Mouse (Mus musculus) CH12.LX (cell line): ENCODE measurements around the gene Zfp575. TPM values are rescaled to one million over a fixed set of nuclear protein-coding genes. Genes with fewer than 3 reads are reported as not detected.

Experiments used
- DNase-seq: peaks from one replicate; pipeline ENCODE4 v3.0.0-alpha.2; 2013; ENCODE audit errors: extremely low read depth
- H3K27ac ChIP-seq: 2 replicates; pipeline ENCODE4 v1.5.1; 2012; ENCODE audit warnings: low read depth, mild to moderate bottlenecking, control low read depth, moderate library complexity; ENCODE audit not compliant: insufficient read depth
- H3K27me3 ChIP-seq: replicated peaks from 2 replicates; pipeline ENCODE3; 2012; ENCODE audit warnings: inconsistent platforms
- H3K36me3 ChIP-seq, 2 experiments: replicated peaks in 1 of 2; 2 replicates each; pipeline versions ENCODE3 to v1.6.1; 2012; ENCODE audit warnings: inconsistent platforms in 1 of 2, low read length in 1 of 2, mild to moderate bottlenecking in 1 of 2, mixed read lengths in 1 of 2, moderate library complexity in 1 of 2; ENCODE audit not compliant: control insufficient read depth in 1 of 2, insufficient read depth in 1 of 2
- H3K4me1 ChIP-seq, 2 experiments: 2 replicates each; pipeline ENCODE4 v1.6.1; 2012; ENCODE audit warnings: inconsistent platforms in 1 of 2, moderate library complexity in 1 of 2; ENCODE audit not compliant: insufficient read depth in 2 of 2, control insufficient read depth in 1 of 2
- H3K4me2 ChIP-seq: 2 replicates; pipeline ENCODE4 v1.6.1; 2012; ENCODE audit warnings: low read depth, mild to moderate bottlenecking, control low read depth; ENCODE audit not compliant: poor library complexity, insufficient read depth, severe bottlenecking
- H3K4me3 ChIP-seq, 3 experiments: fragments of 150-350 bp in 1 of 3; sonication (generic) in 1 of 3; replicated peaks in 1 of 3; 2 replicates each; pipeline versions ENCODE3 to v1.5.1; 2011 to 2012; ENCODE audit warnings: low read depth in 2 of 3, low read length in 2 of 3, mild to moderate bottlenecking in 2 of 3, moderate library complexity in 2 of 3, control low read depth in 1 of 3, improper control_type of control experiment in 1 of 3, inconsistent platforms in 1 of 3, mixed read lengths in 1 of 3; ENCODE audit not compliant: poor library complexity in 1 of 3
- H3K79me2 ChIP-seq: replicated peaks from 2 replicates; pipeline ENCODE4 v1.6.1; 2012; ENCODE audit warnings: mild to moderate bottlenecking, moderate library complexity; ENCODE audit not compliant: control insufficient read depth, poor library complexity, insufficient read depth, severe bottlenecking; ENCODE audit errors: extremely low read depth
- H3K9ac ChIP-seq: 2 replicates; pipeline ENCODE4 v1.6.1; 2012; ENCODE audit warnings: low read depth, mild to moderate bottlenecking, control low read depth, moderate library complexity; ENCODE audit not compliant: insufficient read depth
- H3K9me3 ChIP-seq: replicated peaks from 2 replicates; pipeline ENCODE3; 2012; ENCODE audit warnings: low read length, inconsistent platforms, mixed read lengths
- BHLHE40 ChIP-seq: IDR thresholded peaks from 2 replicates; pipeline ENCODE4 v1.6.1; 2011; ENCODE audit warnings: mild to moderate bottlenecking, low read depth, low read length, improper control_type of control experiment
- CTCF ChIP-seq, 2 experiments: IDR thresholded peaks in 1 of 2; conservative IDR thresholded peaks in 1 of 2; 2 replicates each; pipeline ENCODE4 v1.5.1; 2011 to 2012; ENCODE audit warnings: low read depth in 2 of 2, low read length in 2 of 2, improper control_type of control experiment in 1 of 2, inconsistent platforms in 1 of 2, mild to moderate bottlenecking in 1 of 2, moderate library complexity in 1 of 2
- E2F4 ChIP-seq: IDR thresholded peaks from 2 replicates; pipeline ENCODE4 v1.6.1; 2011; ENCODE audit warnings: low read depth, low read length, improper control_type of control experiment; ENCODE audit not compliant: insufficient replicate concordance
- ELF1 ChIP-seq: IDR thresholded peaks from 2 replicates; pipeline ENCODE4 v1.6.1; 2014; ENCODE audit warnings: low read depth, mild to moderate bottlenecking, inconsistent platforms, low read length, improper control_type of control experiment
- EP300 ChIP-seq: IDR thresholded peaks from 2 replicates; pipeline ENCODE4 v1.6.1; 2011; ENCODE audit warnings: low read length, improper control_type of control experiment
- ETS1 ChIP-seq: conservative IDR thresholded peaks from 2 replicates; pipeline ENCODE4 v1.6.1; 2012; ENCODE audit warnings: low read depth, mild to moderate bottlenecking, inconsistent platforms, low read length, improper control_type of control experiment, moderate library complexity
- HCFC1 ChIP-seq: IDR thresholded peaks from 2 replicates; pipeline ENCODE4 v1.6.1; 2012; ENCODE audit warnings: low read depth, mild to moderate bottlenecking, inconsistent platforms, low read length, improper control_type of control experiment
- IRF4 ChIP-seq: IDR thresholded peaks from 2 replicates; pipeline ENCODE4 v1.6.1; 2014; ENCODE audit warnings: low read depth, mild to moderate bottlenecking, inconsistent platforms, low read length, improper control_type of control experiment
- JUND ChIP-seq: conservative IDR thresholded peaks from 2 replicates; pipeline ENCODE4 v1.6.1; 2011; ENCODE audit warnings: low read depth, low read length, improper control_type of control experiment
- KAT2A ChIP-seq: IDR thresholded peaks from 2 replicates; pipeline ENCODE4 v1.6.1; 2012; ENCODE audit warnings: low read length, improper control_type of control experiment, inconsistent platforms; ENCODE audit not compliant: insufficient replicate concordance
- MAFK ChIP-seq: IDR thresholded peaks from 2 replicates; pipeline ENCODE4 v1.6.1; 2011; ENCODE audit warnings: low read length, improper control_type of control experiment; ENCODE audit not compliant: insufficient replicate concordance
- MAZ ChIP-seq: IDR thresholded peaks from 2 replicates; pipeline ENCODE4 v1.6.1; 2012; ENCODE audit warnings: low read depth, mild to moderate bottlenecking, inconsistent platforms, low read length, improper control_type of control experiment, moderate library complexity
- MXI1 ChIP-seq: IDR thresholded peaks from 2 replicates; pipeline ENCODE4 v1.6.1; 2011; ENCODE audit warnings: mild to moderate bottlenecking, low read depth, low read length, improper control_type of control experiment
- MYC ChIP-seq: IDR thresholded peaks from 2 replicates; pipeline ENCODE4 v1.6.1; 2011; ENCODE audit warnings: low read depth, mild to moderate bottlenecking, improper control_type of control experiment, low read length
- NELFE ChIP-seq: IDR thresholded peaks from 2 replicates; pipeline ENCODE4 v1.6.1; 2011; ENCODE audit warnings: low read depth, low read length, improper control_type of control experiment
- NRF1 ChIP-seq: IDR thresholded peaks from 2 replicates; pipeline ENCODE4 v1.6.1; 2014; ENCODE audit warnings: low read depth, mild to moderate bottlenecking, inconsistent platforms, low read length, improper control_type of control experiment, moderate library complexity
- POLR2A ChIP-seq: IDR thresholded peaks from 2 replicates; pipeline ENCODE4 v1.6.1; 2011; ENCODE audit warnings: low read depth, mild to moderate bottlenecking, improper control_type of control experiment, low read length
- SIN3A ChIP-seq: IDR thresholded peaks from 2 replicates; pipeline ENCODE4 v1.6.1; 2012; ENCODE audit warnings: low read length, improper control_type of control experiment, inconsistent platforms
- TBP ChIP-seq: conservative IDR thresholded peaks from 2 replicates; pipeline ENCODE4 v1.6.1; 2011; ENCODE audit warnings: low read depth, low read length, improper control_type of control experiment
- TCF12 ChIP-seq: IDR thresholded peaks from 2 replicates; pipeline ENCODE4 v1.6.1; 2014; ENCODE audit warnings: low read depth, mild to moderate bottlenecking, inconsistent platforms, low read length, improper control_type of control experiment
- UBTF ChIP-seq: IDR thresholded peaks from 2 replicates; pipeline ENCODE4 v1.6.1; 2012; ENCODE audit warnings: low read depth, mild to moderate bottlenecking, inconsistent platforms, low read length, improper control_type of control experiment, moderate library complexity
- USF1 ChIP-seq: IDR thresholded peaks from 2 replicates; pipeline ENCODE4 v1.6.1; 2014; ENCODE audit warnings: low read depth, mild to moderate bottlenecking, inconsistent platforms, low read length, improper control_type of control experiment
- USF2 ChIP-seq: conservative IDR thresholded peaks from 2 replicates; pipeline ENCODE4 v1.6.1; 2011; ENCODE audit warnings: low read depth, low read length, improper control_type of control experiment
- ZC3H11A ChIP-seq: IDR thresholded peaks from 2 replicates; pipeline ENCODE4 v1.6.1; 2012; ENCODE audit warnings: low read depth, mild to moderate bottlenecking, inconsistent platforms, low read length, improper control_type of control experiment
- ZMIZ1 ChIP-seq: IDR thresholded peaks from 2 replicates; pipeline ENCODE4 v1.6.1; 2012; ENCODE audit warnings: low read depth, mild to moderate bottlenecking, inconsistent platforms, low read length, improper control_type of control experiment
- ZNF384 ChIP-seq: IDR thresholded peaks from 2 replicates; pipeline ENCODE4 v1.6.1; 2012; ENCODE audit warnings: low read depth, low read length, improper control_type of control experiment, inconsistent platforms
- dilution Hi-C: fragments of 300-500 bp; cut with MboI; formaldehyde crosslinking; loops from 2 replicates; pipeline ENCODE4 v1.14.3; 2020; ENCODE audit warnings: low sequenced_read_pairs; ENCODE audit not compliant: extremely low pct_unique_long_range_greater_than_20kb, extremely low pct_ligation_motif_present
- in situ Hi-C: fragments of 300-500 bp; cut with MboI; formaldehyde crosslinking; loops from 3 replicates; pipeline ENCODE4 v1.14.3; 2019; ENCODE audit warnings: low sequenced_read_pairs, low pct_ligation_motif_present, low pct_unique_long_range_greater_than_20kb, mixed read lengths
- polyA plus RNA-seq: library from polyadenylated mRNA; unstranded; fragments of >175 nt; gene quantifications from 2 replicates; pipeline ENCODE4 v1.2.1, GENCODE M21; 2012; ENCODE audit warnings: low read depth; ENCODE audit not compliant: insufficient read length
- total RNA-seq, 2 experiments: library from RNA; depleted of rRNA; stranded (reverse); fragments of 300-350 nt in 1 of 2; fragments of >200 nt in 1 of 2; gene quantifications; 2 replicates each; pipeline ENCODE4 v1.2.3; 2012 to 2014

Zfp575 gene
- total and polyA plus RNA-seq, 3 experiments: 0.09 to 0.81 (median 0.14) TPM

DNA sequence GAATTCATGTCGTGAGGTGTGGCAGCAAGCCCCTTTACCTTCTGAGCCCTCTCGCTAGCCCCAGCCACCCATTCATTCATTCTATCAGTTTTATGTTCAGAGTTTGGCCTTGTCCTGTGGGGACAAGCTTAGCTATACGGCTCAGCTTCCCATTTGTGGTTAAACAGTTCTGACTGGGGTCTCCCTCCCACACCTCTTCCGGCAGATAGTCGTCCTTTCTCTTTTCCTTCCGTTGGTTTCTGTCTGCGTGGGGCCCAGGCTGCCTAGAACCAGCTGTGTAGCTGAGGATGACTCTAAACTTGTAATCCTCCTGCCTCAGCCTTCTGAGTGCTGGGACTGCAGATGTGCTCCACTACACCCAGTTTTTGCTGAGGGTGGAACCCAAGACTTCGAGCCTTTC, 30.3 kb upstream of the Zfp575 start:
- Histone ChIP-seq H3K4me2 (no peak overlapping the region), H3K4me3 (no peak overlapping the region), H3K9ac (no peak overlapping the region), H3K27ac (no peak overlapping the region), H3K27me3 (no peaks in the 10 kb centered on the region), H3K4me1 (peaks cover 0 to 17% of the 10 kb centered on the region in 2 experiments; a peak in 2 of 4 replicates), H3K9me3 (peaks cover 9% of the 10 kb centered on the region), H3K79me2 (no peaks in the 10 kb centered on the region), H3K36me3 (peaks cover 10 to 47% of the 10 kb centered on the region in 2 experiments)
- in situ Hi-C loops (no loop called here), dilution Hi-C loops (no loop called here)
- DNase-seq: no peak
- no peak for TF ChIP-seq NELFE
- TF ChIP-seq BHLHE40: no peak
- TF ChIP-seq KAT2A: no peak
- no peak for TF ChIP-seq MYC
- no peak for TF ChIP-seq NRF1
- no peak for TF ChIP-seq JUND
- no peak for TF ChIP-seq HCFC1
- no peak for TF ChIP-seq MAZ
- TF ChIP-seq ELF1: no peak
- TF ChIP-seq E2F4: no peak
- no peak for TF ChIP-seq ZNF384
- TF ChIP-seq TBP: no peak
- TF ChIP-seq USF1: no peak
- TF ChIP-seq ZC3H11A: no peak
- no peak for TF ChIP-seq MAFK
- TF ChIP-seq IRF4: no peak

DNA sequence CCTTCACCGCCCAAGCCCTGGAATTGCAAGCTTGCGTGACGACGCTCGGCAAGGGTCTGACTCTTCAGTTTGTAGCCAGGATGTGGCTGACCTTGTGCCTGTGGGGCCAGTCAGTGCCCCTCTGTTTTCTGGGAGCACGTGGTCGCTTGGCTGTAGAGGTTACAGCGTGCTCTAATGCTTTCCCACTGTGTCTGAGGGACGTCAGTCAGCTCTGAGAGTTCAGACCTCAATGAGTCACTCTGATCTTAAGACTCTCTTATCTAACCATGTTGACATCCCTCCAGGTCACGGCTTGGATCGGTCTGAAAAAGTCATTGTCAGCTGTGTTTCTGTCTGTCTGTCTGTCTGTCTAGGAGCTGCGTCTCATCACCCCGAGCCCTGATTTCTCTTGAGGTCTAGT, 27.4 kb upstream of the Zfp575 start:
- no peak overlapping the region for H3K9ac ChIP-seq
- DNase-seq: no peak
- H3K4me2 ChIP-seq: no peak overlapping the region
- H3K36me3 ChIP-seq: peaks cover 4 to 31% of the 10 kb centered on the region in 2 experiments
- H3K4me1 ChIP-seq: peaks cover 0 to 28% of the 10 kb centered on the region in 2 experiments; a peak in 3 of 4 replicates
- no peak overlapping the region for H3K27ac ChIP-seq
- in situ Hi-C loops (no loop called here), dilution Hi-C loops (no loop called here)
- H3K79me2 ChIP-seq: no peaks in the 10 kb centered on the region
- H3K9me3 ChIP-seq: no peaks in the 10 kb centered on the region
- no peak overlapping the region for H3K4me3 ChIP-seq
- no peaks in the 10 kb centered on the region for H3K27me3 ChIP-seq
- TF ChIP-seq MXI1: no peak
- TF ChIP-seq ELF1: no peak
- TF ChIP-seq BHLHE40: no peak
- no peak for TF ChIP-seq MAFK
- no peak for TF ChIP-seq ZNF384
- no peak for TF ChIP-seq TBP
- TF ChIP-seq NRF1: no peak
- no peak for TF ChIP-seq NELFE
- TF ChIP-seq POLR2A: no peak
- TF ChIP-seq SIN3A: no peak
- no peak for TF ChIP-seq CTCF (conservative IDR thresholded peaks at IDR 0.05 in 1 of 2, IDR thresholded peaks at IDR 0.05 in 1 of 2; ENCODE audit: low read depth in 2 of 2, low read length in 2 of 2)
- no peak for TF ChIP-seq TCF12
- no peak for TF ChIP-seq ETS1
- TF ChIP-seq USF2: no peak
- TF ChIP-seq EP300: no peak
- TF ChIP-seq UBTF: no peak
- no peak for TF ChIP-seq ZMIZ1
- TF ChIP-seq IRF4: no peak
- TF ChIP-seq, all 38 proteins: peak for 0
